Comparison of ENCODE assay signal across 8 mouse cellular contexts in the genomic region with DNA sequence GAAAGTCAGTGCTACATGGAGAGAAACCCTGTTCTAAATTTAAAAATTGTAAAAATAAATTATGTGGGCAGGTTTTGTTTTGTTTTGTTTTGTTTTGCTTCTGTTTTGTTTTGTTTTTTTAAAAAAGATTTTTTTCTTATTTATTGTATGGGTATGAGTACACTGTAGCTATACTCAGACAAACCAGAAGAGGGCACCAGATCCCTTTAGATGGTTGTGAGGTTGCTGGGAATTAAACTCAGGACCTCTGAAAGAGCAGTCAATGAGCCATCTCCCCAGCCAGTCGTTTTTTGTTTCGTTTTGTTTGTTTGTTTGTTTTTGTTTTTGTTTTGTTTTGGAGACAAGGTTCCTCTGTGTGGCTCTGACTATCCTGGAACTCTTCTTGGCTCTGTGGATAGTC. TPM values are rescaled to one million over a fixed set of nuclear protein-coding genes. Genes with fewer than 3 reads are reported as not detected.
DNase-seq lines count a peak whose midpoint lies in the region; ATAC-seq and TF ChIP-seq lines count a peak whose summit lies in the region.

No protein-coding gene starts in this region.

- WGBS in forebrain, postnatal 0 days = 11% methylated on average over 2 of the region's 2 CpGs
- 20% methylated on average over 2 of the region's 2 CpGs for WGBS in forebrain, embryonic 15.5 days
- 11% methylated on average over 2 of the region's 2 CpGs for WGBS in lung, adult 2 months
- WGBS in embryonic facial prominence, embryonic 10.5 days = 23% methylated on average over 2 of the region's 2 CpGs
- WGBS in liver, postnatal 0 days (ENCODE audit: insufficient replicate concordance) = 3% methylated on average over 2 of the region's 2 CpGs

- no peak overlapping the region for H3K27ac ChIP-seq in forebrain, postnatal 0 days (ENCODE audit: low read depth, low read length)
- H3K27ac ChIP-seq in forebrain, embryonic 15.5 days (replicated peaks) = no peak overlapping the region
- H3K27ac ChIP-seq in embryonic facial prominence, embryonic 10.5 days (replicated peaks) = no peak overlapping the region
- no peak overlapping the region for H3K27ac ChIP-seq in liver, postnatal 0 days (ENCODE audit: low read depth)

- H3K4me2 ChIP-seq in forebrain, postnatal 0 days (ENCODE audit: low read depth) = no peak overlapping the region
- no peak overlapping the region for H3K4me2 ChIP-seq in forebrain, embryonic 15.5 days (replicated peaks)
- no peak overlapping the region for H3K4me2 ChIP-seq in liver, postnatal 0 days (ENCODE audit: low read depth, low read length)

- H3K27me3 ChIP-seq in forebrain, postnatal 0 days (ENCODE audit: insufficient read depth, low read length) = no peaks in the 10 kb centered on the region; the same call in 1 of the 2 replicates
- H3K27me3 ChIP-seq in forebrain, embryonic 15.5 days = peaks cover 7% of the 10 kb centered on the region
- peaks cover 83% of the 10 kb centered on the region for H3K27me3 ChIP-seq in embryonic facial prominence, embryonic 10.5 days (replicated peaks; ENCODE audit: low read depth, poor library complexity, severe bottlenecking)
- no peaks in the 10 kb centered on the region; the same call in 1 of the 2 replicates for H3K27me3 ChIP-seq in liver, postnatal 0 days (ENCODE audit: insufficient read depth, low read length)

- TF ChIP-seq CTCF in forebrain, postnatal 0 days (IDR thresholded peaks at IDR 0.05; ENCODE audit: low read depth) = peak; percentile 46
- TF ChIP-seq CTCF in lung, adult 2 months (IDR thresholded peaks at IDR 0.05; ENCODE audit: insufficient read depth, low read length) = no peak
- TF ChIP-seq CTCF in liver, postnatal 0 days (IDR thresholded peaks at IDR 0.05; ENCODE audit: low read depth) = peak; percentile 66

- no peak for TF ChIP-seq POLR2A in lung, adult 2 months (IDR thresholded peaks at IDR 0.05; ENCODE audit: borderline replicate concordance, extremely low read depth, low read depth, low read length)

- H3K4me3 ChIP-seq in forebrain, postnatal 0 days (ENCODE audit: low read depth, low read length) = no peak overlapping the region
- H3K4me3 ChIP-seq in forebrain, embryonic 15.5 days = no peak overlapping the region
- H3K4me3 ChIP-seq in lung, adult 2 months (replicated peaks; ENCODE audit: extremely low read depth, low read depth, low read length) = no peak overlapping the region
- no peak overlapping the region for H3K4me3 ChIP-seq in embryonic facial prominence, embryonic 10.5 days
- no peak overlapping the region for H3K4me3 ChIP-seq in liver, postnatal 0 days (ENCODE audit: low read depth, low read length)

- ATAC-seq in forebrain, postnatal 0 days = no peak
- ATAC-seq in forebrain, embryonic 15.5 days (replicated peaks) = no peak
- ATAC-seq in liver, postnatal 0 days = no peak

- no peaks in the 10 kb centered on the region for H3K4me1 ChIP-seq in forebrain, postnatal 0 days (ENCODE audit: insufficient read depth)
- no peaks in the 10 kb centered on the region for H3K4me1 ChIP-seq in forebrain, embryonic 15.5 days
- H3K4me1 ChIP-seq in lung, adult 2 months (ENCODE audit: control insufficient read depth, insufficient read depth, low read length) = no peaks in the 10 kb centered on the region
- H3K4me1 ChIP-seq in embryonic facial prominence, embryonic 10.5 days = no peaks in the 10 kb centered on the region
- H3K4me1 ChIP-seq in liver, postnatal 0 days (ENCODE audit: insufficient read depth) = no peaks in the 10 kb centered on the region

- H3K36me3 ChIP-seq in forebrain, postnatal 0 days (ENCODE audit: insufficient read depth) = no peaks in the 10 kb centered on the region
- H3K36me3 ChIP-seq in forebrain, embryonic 15.5 days = no peaks in the 10 kb centered on the region
- no peaks in the 10 kb centered on the region for H3K36me3 ChIP-seq in embryonic facial prominence, embryonic 10.5 days (replicated peaks)
- H3K36me3 ChIP-seq in liver, postnatal 0 days (replicated peaks; ENCODE audit: insufficient read depth, low read length) = no peaks in the 10 kb centered on the region

- peak; percentile 32 for DNase-seq in forebrain, postnatal 0 days
- DNase-seq in lung, adult 18-20 months = peak; percentile 3 to 48
- DNase-seq in lung, adult 2 months = no peak
- DNase-seq in adrenal gland, adult 8-10 months = peak; percentile 8
- peak; percentile 20 for DNase-seq in embryonic facial prominence, embryonic 10.5 days (ENCODE audit: low spot score)
- peak; percentile 21 for DNase-seq in liver, postnatal 0 days
- DNase-seq in thymus, postnatal 4 days = peak; percentile 32

- no peak for TF ChIP-seq EP300 in liver, postnatal 0 days (IDR thresholded peaks at IDR 0.05; ENCODE audit: low read depth)

- H3K9me3 ChIP-seq in forebrain, postnatal 0 days (ENCODE audit: low read length) = no peaks in the 10 kb centered on the region
- H3K9me3 ChIP-seq in forebrain, embryonic 15.5 days = no peaks in the 10 kb centered on the region
- no peaks in the 10 kb centered on the region for H3K9me3 ChIP-seq in embryonic facial prominence, embryonic 10.5 days
- no peaks in the 10 kb centered on the region for H3K9me3 ChIP-seq in liver, postnatal 0 days (ENCODE audit: low read length)

- H3K9ac ChIP-seq in forebrain, postnatal 0 days = no peak overlapping the region
- H3K9ac ChIP-seq in forebrain, embryonic 15.5 days (replicated peaks) = no peak overlapping the region
- no peak overlapping the region for H3K9ac ChIP-seq in liver, postnatal 0 days (replicated peaks)

RNA-seq across cellular contexts. Expression of a gene that starts 54.5 kb away (rescaled TPM):
- total RNA-seq in forebrain, postnatal 0 days (2014; rRNA removed) = 14.8 and 20.5 TPM in 2 replicates
- 6.1 and 7.3 TPM in 2 replicates for polyA plus RNA-seq in forebrain, postnatal 0 days (2015; fragmentation: Nextera tagmentation; extraction: Ambion mirVana)
- 9.5 TPM in 2 replicates for polyA plus RNA-seq in forebrain, embryonic 15.5 days (2015; fragmentation: Nextera tagmentation; extraction: Ambion mirVana)
- 5.6 and 9.1 TPM in 2 replicates for polyA plus RNA-seq in lung, adult 2 months (2012; rRNA removed)
- 10 to 100 TPM; 14.7 to 23.6 (median 18.4) TPM for total RNA-seq in adrenal gland, adult 8-10 months (2022)
- polyA plus RNA-seq in embryonic facial prominence, embryonic 10.5 days (2016; fragmentation: Nextera tagmentation; extraction: Ambion mirVana) = 7.2 TPM in 2 replicates
- polyA plus RNA-seq in liver, postnatal 0 days (2015; fragmentation: Nextera tagmentation; extraction: Ambion mirVana) = 3.1 and 4.1 TPM in 2 replicates
